Mouse (Mus musculus): Measurements from ENCODE around the gene Sptb.
A peak's percentile ranks its signal among the peaks of the same experiment; 100 is the strongest.

The Sptb gene

GRCm38 (mm10) chr12:76710351-76711100, at the start of gene Sptb:
Gene Sptb, minus strand, starts transcription at chr12:76710547.
- peak; percentile 54 for DNase-seq (ENCODE audit: low read depth)

GRCm38 (mm10) chr12:76752652-76753318, 42.4 kb upstream of the Sptb start:
- DNase-seq (ENCODE audit: low read depth), result peak; percentile 91

- DNase-seq (ENCODE audit: low read depth), result no peak
Measured at GRCm38 (mm10) chr12:76750866-76751459, 40.6 kb upstream of the Sptb start.

- no peak for DNase-seq (ENCODE audit: low read depth)
Measured at GRCm38 (mm10) chr12:76727955-76728354, 17.6 kb upstream of the Sptb start.

GRCm38 (mm10) chr12:76722026-76722425, 11.7 kb upstream of the Sptb start:
- DNase-seq (ENCODE audit: low read depth), result no peak

DNA sequence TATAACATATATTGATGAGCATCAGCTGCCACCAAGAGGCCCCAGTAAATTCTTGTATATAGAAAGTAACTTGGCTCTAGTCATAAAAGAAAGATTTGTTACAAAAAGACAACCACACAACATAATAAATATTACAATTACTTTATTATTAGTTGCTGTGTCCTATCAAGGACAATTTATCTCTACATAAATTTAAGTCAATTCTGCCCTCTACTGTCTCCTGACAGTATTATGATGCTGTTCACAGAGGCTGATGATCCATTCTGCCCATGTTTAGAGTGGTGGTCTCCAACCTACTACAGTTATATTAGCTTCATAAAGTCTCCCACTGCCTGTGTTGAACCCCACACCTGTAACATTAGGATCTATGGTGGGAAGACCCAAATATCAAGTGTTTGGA, 10.2 kb upstream of the Sptb start:
- peak; percentile 35 for DNase-seq (ENCODE audit: low read depth)

GRCm38 (mm10) chr12:76718384-76718783, 8.0 kb upstream of the Sptb start:
- no peak for DNase-seq (ENCODE audit: low read depth)

DNA sequence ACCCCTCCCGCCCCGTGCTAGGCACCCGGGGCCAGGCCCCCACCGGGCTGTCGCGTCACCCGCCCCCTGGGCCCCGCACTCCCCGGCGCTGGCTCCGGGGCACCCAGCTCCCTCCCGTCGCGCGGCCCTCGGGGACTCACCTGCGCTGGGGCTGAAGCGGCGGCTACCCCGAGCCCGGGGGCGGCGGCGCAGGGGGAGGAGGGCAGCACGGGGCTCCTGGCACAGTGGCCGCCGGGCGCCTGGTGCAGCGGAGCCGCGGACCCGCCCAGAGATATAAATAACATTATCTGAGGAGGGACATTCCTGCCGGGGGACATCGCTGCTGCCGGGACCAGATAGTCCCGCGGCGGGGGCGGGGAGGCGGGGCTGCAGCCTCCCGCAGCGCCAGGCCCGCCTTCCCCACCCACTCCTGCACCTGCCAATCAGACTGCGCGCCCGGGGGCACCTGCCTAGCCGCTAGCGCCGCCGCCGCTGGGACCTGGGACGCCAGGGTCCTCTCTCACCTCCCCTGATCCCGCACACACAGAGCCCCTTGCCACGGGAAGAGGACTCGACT, 474 bp downstream of the Sptb start:
- DNase-seq (ENCODE audit: low read depth), result peak; percentile 68

DNA sequence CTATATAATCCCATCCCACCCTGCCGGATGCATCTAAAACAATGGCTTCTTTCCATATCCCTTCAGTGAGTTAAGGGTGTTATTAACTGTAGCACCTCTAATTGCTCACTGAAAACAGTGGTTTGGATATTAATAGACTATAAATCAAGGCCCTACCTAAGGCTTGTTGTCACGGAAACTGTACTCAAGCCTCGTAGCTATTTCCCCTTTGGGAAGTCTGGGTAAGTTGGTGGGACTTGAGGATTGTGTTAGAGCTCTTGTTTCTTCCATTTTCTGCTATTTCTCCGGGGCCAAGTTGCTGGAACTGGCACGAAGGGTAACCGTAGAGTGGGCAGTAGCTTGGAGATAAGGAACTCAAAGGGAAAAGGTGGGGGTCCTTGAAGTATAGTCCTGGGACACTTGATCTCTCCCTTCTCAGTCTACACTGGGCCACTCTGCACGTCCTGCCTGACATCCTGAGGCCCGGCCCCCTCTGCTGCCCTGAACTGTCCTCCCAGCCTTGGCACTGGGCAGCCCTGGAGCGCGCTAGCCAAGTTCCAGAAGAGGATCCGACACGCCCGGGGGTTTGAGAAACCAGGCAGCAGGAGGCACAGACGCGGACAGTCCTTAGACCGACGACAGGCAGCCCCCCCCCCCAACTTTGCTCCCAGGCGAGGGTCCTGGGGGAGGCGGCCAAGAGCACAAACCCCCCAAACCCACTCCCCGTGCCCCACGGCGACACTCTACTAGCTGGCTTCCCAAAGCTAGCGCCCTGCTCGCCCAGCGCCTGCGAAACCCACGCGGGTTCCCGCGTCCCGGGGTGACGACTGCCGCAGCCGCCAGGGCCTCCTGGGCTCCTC, 1.2 kb downstream of the Sptb start:
- peak; percentile 26 for DNase-seq (ENCODE audit: low read depth)

GRCm38 (mm10) chr12:76708181-76708580, 2.2 kb downstream of the Sptb start:
- no peak for DNase-seq (ENCODE audit: low read depth)

DNA sequence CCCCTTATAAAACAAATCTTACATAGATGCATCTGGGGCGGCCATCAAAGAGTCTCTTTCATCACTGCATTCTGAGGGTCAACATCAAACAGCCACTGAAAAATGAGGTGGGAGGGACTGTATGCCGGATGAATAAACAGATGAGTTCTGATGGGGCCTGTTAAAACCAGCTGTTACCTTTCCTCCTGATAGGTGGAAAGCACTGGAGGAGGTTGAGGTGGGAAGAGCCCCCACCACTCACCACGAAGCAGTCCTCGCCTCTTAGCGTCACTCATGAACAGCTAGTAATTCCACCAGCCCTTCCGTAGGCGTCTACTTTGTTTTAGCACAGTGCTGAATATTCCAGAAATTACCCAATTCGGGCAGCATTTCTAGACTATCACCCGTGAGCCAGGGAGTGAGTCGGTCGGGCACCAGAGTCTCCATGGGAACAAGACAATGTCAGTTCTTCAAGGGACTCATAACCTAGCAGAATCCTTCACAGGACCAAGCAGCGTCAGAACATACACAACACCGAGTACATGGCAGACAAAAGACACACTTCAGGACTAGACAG, 13.9 kb downstream of the Sptb start:
- no peak for DNase-seq (ENCODE audit: low read depth)

DNA sequence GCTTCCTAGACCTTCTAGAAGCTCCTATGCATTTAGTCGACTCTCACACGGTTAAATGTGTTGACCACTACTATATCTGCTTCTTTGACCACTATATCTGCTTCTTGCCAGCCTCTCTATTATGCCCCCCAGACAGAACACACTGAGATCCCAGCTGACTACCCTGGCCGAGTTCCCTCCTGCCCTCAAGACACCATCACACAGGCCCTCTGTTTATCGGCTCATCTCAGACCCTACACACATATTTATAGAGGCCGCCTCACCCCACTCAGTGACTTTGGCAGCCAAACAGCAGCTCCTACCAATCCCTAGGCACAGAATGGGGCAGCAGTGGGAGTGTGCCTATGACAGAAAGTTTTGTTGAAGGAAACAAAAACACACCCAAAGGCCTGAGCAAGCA, 14.6 kb downstream of the Sptb start:
- no peak for DNase-seq (ENCODE audit: low read depth)

DNA sequence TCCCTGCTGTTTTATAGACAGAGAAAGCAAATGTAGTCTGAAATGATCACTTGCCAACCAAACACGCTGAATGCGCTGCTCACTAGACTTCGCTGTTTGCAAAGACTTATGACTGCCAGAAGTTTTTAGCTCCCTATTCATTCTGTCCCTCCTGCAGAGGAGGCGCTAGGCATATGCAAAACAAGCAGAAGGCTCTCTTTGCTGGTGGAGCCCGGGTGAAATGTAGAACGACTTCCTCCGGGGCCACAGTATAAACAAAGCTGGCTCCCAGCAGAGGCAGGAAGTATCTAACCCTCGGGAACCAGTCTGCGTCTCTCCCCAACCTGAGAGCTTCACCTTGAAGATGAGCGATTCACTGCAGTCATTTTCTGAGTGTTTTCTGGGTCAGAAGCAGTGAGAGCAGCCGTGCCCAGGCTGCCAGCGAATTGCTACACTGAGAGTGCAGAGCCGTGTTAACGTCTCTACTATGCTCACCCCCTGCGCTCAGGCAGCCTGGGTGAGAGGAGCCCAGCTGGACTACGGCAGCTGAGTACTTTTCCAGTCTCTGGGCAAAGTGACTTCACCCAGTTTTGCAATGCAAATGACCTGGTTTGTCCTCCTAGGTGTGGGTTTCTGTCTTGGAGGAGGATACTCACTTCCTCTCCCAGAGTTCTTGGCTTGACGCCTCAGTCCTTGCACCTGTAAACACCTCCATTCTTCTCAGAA, 15.4 kb downstream of the Sptb start:
- peak; percentile 71 for DNase-seq (ENCODE audit: low read depth)

GRCm38 (mm10) chr12:76687498-76688200, 22.7 kb downstream of the Sptb start:
- DNase-seq (ENCODE audit: low read depth), result no peak

DNA sequence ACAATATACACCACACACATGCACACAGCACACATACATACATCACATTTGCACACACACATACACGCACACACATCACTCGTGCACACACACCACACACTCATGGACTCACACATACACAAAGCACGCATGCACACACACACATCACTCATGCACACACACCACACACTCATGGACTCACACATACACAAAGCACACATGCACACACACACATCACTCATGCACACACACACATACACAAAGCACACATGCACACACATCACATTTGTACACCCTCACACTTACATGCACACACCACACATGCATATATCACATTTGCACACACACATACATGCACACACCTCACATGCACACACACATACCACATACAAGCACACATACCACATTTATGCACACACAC, 24.7 kb downstream of the Sptb start:
- DNase-seq (ENCODE audit: low read depth), result no peak

DNA sequence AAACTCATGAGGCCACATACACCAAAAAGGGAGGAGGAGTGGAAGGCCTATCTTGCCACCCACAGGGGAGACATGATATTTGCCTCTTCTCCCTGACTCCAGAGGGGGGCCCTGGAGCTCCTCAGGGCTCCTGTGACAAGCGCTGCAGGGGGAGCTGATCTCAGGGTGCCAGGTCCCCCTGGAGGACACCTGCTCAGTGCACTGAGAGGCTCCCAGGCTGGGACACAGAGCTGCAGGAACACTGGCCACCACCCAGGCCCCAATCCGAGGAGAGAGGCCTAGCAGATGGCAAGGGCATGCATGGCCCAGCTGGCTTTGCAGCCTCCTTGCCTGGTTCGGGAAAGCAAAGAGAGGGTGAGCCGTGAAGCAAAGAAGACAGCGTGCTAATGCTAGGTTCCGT, 25.9 kb downstream of the Sptb start:
- DNase-seq (ENCODE audit: low read depth), result no peak

DNA sequence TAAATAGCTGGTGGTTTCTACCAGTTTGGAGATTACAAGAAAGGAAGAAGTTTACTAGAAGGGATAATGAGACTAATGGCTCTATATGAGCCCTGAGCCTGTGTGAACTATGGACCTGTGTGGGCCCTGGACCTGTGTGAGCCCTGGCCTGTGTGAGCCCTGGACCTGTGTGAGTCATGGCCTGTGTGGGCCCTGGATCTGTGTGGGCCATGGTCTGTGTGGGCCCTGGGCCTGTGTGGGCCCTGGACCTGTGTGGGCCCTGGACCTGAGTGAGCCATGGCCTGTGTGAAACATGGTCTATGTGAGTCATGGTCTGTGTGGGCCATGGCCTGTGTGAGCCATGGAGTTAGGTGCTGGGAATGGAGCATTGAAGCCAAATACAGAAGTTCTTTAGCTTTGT, 28.4 kb downstream of the Sptb start:
- DNase-seq (ENCODE audit: low read depth), result no peak

DNA sequence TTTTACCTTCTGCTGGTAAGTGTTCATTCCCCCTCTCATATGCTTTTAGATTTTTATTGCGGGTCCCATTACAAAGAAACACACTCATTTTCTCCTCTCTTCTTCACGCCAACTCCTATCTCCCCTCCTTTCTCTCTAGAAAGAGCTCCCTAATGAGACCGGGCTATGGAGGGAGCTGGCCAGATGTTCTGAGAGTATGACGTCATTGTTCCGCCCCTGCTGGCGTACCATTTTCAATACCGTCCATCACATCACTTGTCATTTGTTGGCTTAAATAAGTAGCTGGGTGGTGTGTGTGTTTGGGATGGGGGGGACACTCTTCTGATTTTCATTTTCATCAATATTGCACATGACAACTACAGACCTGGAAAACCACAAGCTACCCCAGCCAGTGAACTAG, 33.3 kb downstream of the Sptb start:
- DNase-seq (ENCODE audit: low read depth), result no peak

DNA sequence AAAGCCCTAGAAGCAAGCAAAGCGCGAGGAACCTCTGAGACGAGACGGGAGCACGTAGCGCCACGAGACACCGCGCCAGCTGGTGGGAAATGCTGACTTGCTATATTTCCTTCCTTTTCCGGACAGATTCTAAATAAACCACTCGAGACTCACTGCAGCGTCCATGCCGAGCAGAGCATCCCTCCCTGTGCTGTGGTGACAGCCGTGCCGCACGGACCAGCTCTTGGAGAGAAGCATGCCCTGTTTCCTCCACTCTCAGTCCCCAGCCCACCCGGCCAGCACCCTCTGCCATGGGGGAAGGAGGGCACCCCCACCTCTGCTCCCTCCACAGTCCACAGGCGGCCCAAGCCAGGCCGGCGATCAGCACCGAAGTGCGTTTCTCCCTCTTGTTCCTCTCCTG, 33.9 kb downstream of the Sptb start:
- no peak for DNase-seq (ENCODE audit: low read depth)

DNA sequence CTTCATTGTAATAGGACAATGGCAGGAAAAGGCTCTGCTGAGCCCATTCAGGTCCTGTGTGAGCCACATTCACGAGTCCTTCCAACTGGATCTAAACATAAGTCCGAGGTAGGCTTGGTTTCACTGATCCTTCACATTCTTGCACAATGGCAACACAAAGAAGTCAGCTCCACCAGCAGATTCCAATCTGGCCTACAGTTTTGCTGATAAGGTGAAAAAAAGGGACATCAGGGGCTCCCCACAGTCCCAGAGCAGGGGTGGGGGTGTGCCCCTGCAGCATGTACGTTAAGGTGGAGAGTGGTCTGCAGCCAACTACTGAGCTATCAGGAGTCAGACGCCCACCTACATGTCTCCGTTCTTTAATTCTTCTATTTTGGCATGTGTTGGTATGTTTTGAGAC, 35.0 kb downstream of the Sptb start:
- DNase-seq (ENCODE audit: low read depth), result no peak
